Mouse (Mus musculus) MEL (cell line): ENCODE results near the gene Hoxd8. TPM values are rescaled to one million over a fixed set of nuclear protein-coding genes. Genes with fewer than 3 reads are reported as not detected.

ENCODE experiments used
- DNase-seq: peaks from one replicate; pipeline ENCODE4 v3.0.0; 2011; ENCODE audit warnings: low read depth, low spot score
- H3K27ac ChIP-seq: 2 replicates; pipeline ENCODE4 v1.5.1; 2012; ENCODE audit warnings: low read depth, mild to moderate bottlenecking, control low read depth, low read length, moderate library complexity; ENCODE audit not compliant: control insufficient read depth
- H3K27me3 ChIP-seq, 2 experiments: fragments of 150-350 bp in 1 of 2; sonication (generic) in 1 of 2; 2 replicates each; pipeline ENCODE4 v1.6.1; 2012; ENCODE audit warnings: low read length in 2 of 2, mild to moderate bottlenecking in 2 of 2, improper control_type of control experiment in 1 of 2, moderate library complexity in 1 of 2; ENCODE audit not compliant: insufficient read depth in 2 of 2, control insufficient read depth in 1 of 2
- H3K36me3 ChIP-seq, 2 experiments: 2 replicates each; pipeline ENCODE4 v1.6.1; 2012 to 2014; ENCODE audit warnings: low read length in 2 of 2, improper control_type of control experiment in 1 of 2, inconsistent platforms in 1 of 2, mild to moderate bottlenecking in 1 of 2; ENCODE audit not compliant: insufficient read depth in 2 of 2, control insufficient read depth in 1 of 2
- H3K4me1 ChIP-seq, 2 experiments: fragments of 150-350 bp in 1 of 2; sonication (generic) in 1 of 2; 2 replicates each; pipeline ENCODE4 v1.6.1; 2012; ENCODE audit warnings: low read length in 2 of 2, improper control_type of control experiment in 1 of 2, mild to moderate bottlenecking in 1 of 2; ENCODE audit not compliant: insufficient read depth in 2 of 2, control insufficient read depth in 1 of 2
- H3K4me3 ChIP-seq, 2 experiments: fragments of 150-350 bp in 1 of 2; sonication (generic) in 1 of 2; 2 replicates each; pipeline ENCODE4 v1.5.1; 2012; ENCODE audit warnings: low read depth in 2 of 2, low read length in 2 of 2, mild to moderate bottlenecking in 2 of 2, moderate library complexity in 2 of 2, control low read depth in 1 of 2, improper control_type of control experiment in 1 of 2; ENCODE audit not compliant: control insufficient read depth in 1 of 2, insufficient read depth in 1 of 2
- H3K79me2 ChIP-seq: 2 replicates; pipeline ENCODE4 v1.6.1; 2012; ENCODE audit warnings: mild to moderate bottlenecking, low read length, moderate library complexity; ENCODE audit not compliant: control insufficient read depth, poor library complexity, insufficient read depth
- H3K9ac ChIP-seq: 2 replicates; pipeline ENCODE4 v1.6.1; 2012; ENCODE audit warnings: low read depth, mild to moderate bottlenecking, control low read depth, low read length, moderate library complexity; ENCODE audit not compliant: control insufficient read depth, poor library complexity, severe bottlenecking
- H3K9me3 ChIP-seq: fragments of 150-350 bp; sonication (generic); replicated peaks from 2 replicates; pipeline ENCODE4 v1.6.1; 2012; ENCODE audit warnings: mild to moderate bottlenecking, low read length, improper control_type of control experiment, moderate library complexity; ENCODE audit not compliant: insufficient read depth
- CHD1 ChIP-seq: IDR thresholded peaks from 2 replicates; pipeline ENCODE4 v1.6.1; 2012; ENCODE audit warnings: low read depth, mild to moderate bottlenecking, inconsistent platforms, low read length, improper control_type of control experiment
- CHD2 ChIP-seq: IDR thresholded peaks from 2 replicates; pipeline ENCODE4 v1.6.1; 2011; ENCODE audit warnings: low read length, improper control_type of control experiment
- E2F4 ChIP-seq: IDR thresholded peaks from 2 replicates; pipeline ENCODE4 v1.6.1; 2011; ENCODE audit warnings: low read depth, low read length, improper control_type of control experiment, borderline replicate concordance
- GATA1 ChIP-seq: IDR thresholded peaks from 2 replicates; pipeline ENCODE4 v1.6.1; 2011; ENCODE audit warnings: low read depth, low read length, improper control_type of control experiment
- JUND ChIP-seq: IDR thresholded peaks from 2 replicates; pipeline ENCODE4 v1.6.1; 2011; ENCODE audit warnings: low read depth, mild to moderate bottlenecking, improper control_type of control experiment, low read length
- MAZ ChIP-seq: IDR thresholded peaks from 2 replicates; pipeline ENCODE4 v1.6.1; 2012; ENCODE audit warnings: low read depth, mild to moderate bottlenecking, inconsistent platforms, low read length, improper control_type of control experiment
- MEF2A ChIP-seq: IDR thresholded peaks from 2 replicates; pipeline ENCODE4 v1.6.1; 2014; ENCODE audit warnings: low read depth, mild to moderate bottlenecking, inconsistent platforms, low read length, improper control_type of control experiment; ENCODE audit not compliant: poor library complexity, insufficient replicate concordance, severe bottlenecking; ENCODE audit errors: extremely low read depth
- MYB ChIP-seq: IDR thresholded peaks from 2 replicates; pipeline ENCODE4 v1.6.1; 2011; ENCODE audit warnings: mild to moderate bottlenecking, low read depth, low read length, improper control_type of control experiment
- NRF1 ChIP-seq: IDR thresholded peaks from 2 replicates; pipeline ENCODE4 v1.6.1; 2014; ENCODE audit warnings: low read depth, mild to moderate bottlenecking, inconsistent platforms, low read length, improper control_type of control experiment, moderate library complexity; ENCODE audit not compliant: poor library complexity, insufficient read depth, severe bottlenecking
- POLR2AphosphoS2 ChIP-seq: IDR thresholded peaks from 2 replicates; pipeline ENCODE4 v1.6.1; 2011; ENCODE audit warnings: low read length, improper control_type of control experiment
- RCOR1 ChIP-seq: IDR thresholded peaks from 2 replicates; pipeline ENCODE4 v1.6.1; 2012; ENCODE audit warnings: low read depth, mild to moderate bottlenecking, inconsistent platforms, low read length, improper control_type of control experiment
- USF1 ChIP-seq: IDR thresholded peaks from 2 replicates; pipeline ENCODE4 v1.6.1; 2014; ENCODE audit warnings: low read depth, mild to moderate bottlenecking, inconsistent platforms, low read length, improper control_type of control experiment, moderate library complexity
- USF2 ChIP-seq, 2 experiments: IDR thresholded peaks; 2 replicates each; pipeline ENCODE4 v1.6.1; 2011 to 2012; ENCODE audit warnings: improper control_type of control experiment in 2 of 2, low read length in 2 of 2, borderline replicate concordance in 1 of 2, inconsistent platforms in 1 of 2, low read depth in 1 of 2, mild to moderate bottlenecking in 1 of 2; ENCODE audit not compliant: insufficient read depth in 1 of 2
- ZC3H11A ChIP-seq: IDR thresholded peaks from 2 replicates; pipeline ENCODE4 v1.6.1; 2012; ENCODE audit warnings: low read depth, mild to moderate bottlenecking, inconsistent platforms, low read length, improper control_type of control experiment
- ZKSCAN1 ChIP-seq: IDR thresholded peaks from 2 replicates; pipeline ENCODE4 v1.6.1; 2012; ENCODE audit warnings: low read depth, mild to moderate bottlenecking, inconsistent platforms, low read length, improper control_type of control experiment, moderate library complexity
- ZMIZ1 ChIP-seq: IDR thresholded peaks from 2 replicates; pipeline ENCODE4 v1.6.1; 2012; ENCODE audit warnings: low read depth, mild to moderate bottlenecking, inconsistent platforms, low read length, improper control_type of control experiment, moderate library complexity
- ZNF384 ChIP-seq: IDR thresholded peaks from 2 replicates; pipeline ENCODE4 v1.6.1; 2012; ENCODE audit warnings: low read depth, mild to moderate bottlenecking, inconsistent platforms, low read length, improper control_type of control experiment
- polyA plus RNA-seq, 2 experiments: library from polyadenylated mRNA; stranded (reverse) in 1 of 2; unstranded in 1 of 2; fragments of >175 nt in 1 of 2; fragments of >200 nt in 1 of 2; gene quantifications; 2 replicates each; pipeline versions ENCODE4 v1.2.1 to v1.2.4; 2012; ENCODE audit warnings: low replicate concordance in 2 of 2, low read depth in 1 of 2; ENCODE audit not compliant: insufficient read length in 2 of 2, insufficient read depth in 1 of 2, missing spikeins in 1 of 2
- total RNA-seq: library from RNA; depleted of rRNA; stranded (reverse); fragments of 300-350 nt; gene quantifications from 2 replicates; pipeline ENCODE4 v1.2.3, GENCODE M21; 2012

Gene Hoxd8
- total and polyA plus RNA-seq, 3 experiments, result 4.7 to 7.4 TPM; not detected in 1

GRCm38 (mm10) chr2:74733317-74733661, 28.9 kb downstream of the Hoxd8 start:
- H3K79me2 ChIP-seq, result no peaks in the 10 kb centered on the region
- H3K36me3 ChIP-seq, result no peaks in the 10 kb centered on the region
- H3K9ac ChIP-seq, result no peak overlapping the region
- peaks cover 0 to 2% of the 10 kb centered on the region in 2 experiments; a peak in 2 of 4 replicates for H3K27me3 ChIP-seq
- H3K27ac ChIP-seq, result no peak overlapping the region
- TF ChIP-seq NRF1, result no peak
- H3K4me3 ChIP-seq, result no peak overlapping the region
- no peaks in the 10 kb centered on the region for H3K4me1 ChIP-seq
- H3K9me3 ChIP-seq, result no peaks in the 10 kb centered on the region
- no peak for DNase-seq

- no peak overlapping the region for H3K27ac ChIP-seq
- no peaks in the 10 kb centered on the region for H3K4me1 ChIP-seq
- H3K4me3 ChIP-seq, result no peak overlapping the region
- TF ChIP-seq POLR2AphosphoS2, result no peak
- TF ChIP-seq USF1, result no peak
- TF ChIP-seq MAZ, result no peak
- no peak for TF ChIP-seq ZC3H11A
- no peak for TF ChIP-seq ZKSCAN1
- no peak for TF ChIP-seq ZNF384
- no peak for TF ChIP-seq MEF2A
- TF ChIP-seq GATA1, result no peak
- TF ChIP-seq RCOR1, result no peak
- TF ChIP-seq MYB, result no peak
- TF ChIP-seq E2F4, result no peak
- no peak for TF ChIP-seq USF2 (IDR thresholded peaks at IDR 0.05; ENCODE audit: borderline replicate concordance in 1 of 2, insufficient read depth in 1 of 2, low read depth in 1 of 2, low read length in 2 of 2)
- no peak for TF ChIP-seq ZMIZ1
- no peak for TF ChIP-seq CHD2
- H3K9me3 ChIP-seq, result no peaks in the 10 kb centered on the region
- H3K27me3 ChIP-seq, result peaks cover 0 to 2% of the 10 kb centered on the region in 2 experiments; a peak in 2 of 4 replicates
- no peak overlapping the region for H3K9ac ChIP-seq
- no peaks in the 10 kb centered on the region for H3K79me2 ChIP-seq
- no peaks in the 10 kb centered on the region for H3K36me3 ChIP-seq
- DNase-seq, result no peak
Observed at GRCm38 (mm10) chr2:74733765-74734164, 29.4 kb downstream of the Hoxd8 start.

GRCm38 (mm10) chr2:74734451-74734850, 30.0 kb downstream of the Hoxd8 start:
- Histone ChIP-seq H3K4me1 (no peaks in the 10 kb centered on the region), H3K4me3 (no peak overlapping the region), H3K27ac (no peak overlapping the region), H3K79me2 (no peaks in the 10 kb centered on the region), H3K9ac (no peak overlapping the region), H3K27me3 (peaks cover 0 to 2% of the 10 kb centered on the region in 2 experiments; a peak in 2 of 4 replicates), H3K9me3 (no peaks in the 10 kb centered on the region), H3K36me3 (no peaks in the 10 kb centered on the region)
- DNase-seq, result no peak
- TF ChIP-seq RCOR1, result no peak
- TF ChIP-seq CHD1, result no peak
- TF ChIP-seq GATA1, result no peak
- no peak for TF ChIP-seq CHD2
- TF ChIP-seq JUND, result no peak
- no peak for TF ChIP-seq MEF2A
